Mouse (Mus musculus): ENCODE measurements at regions not wholly inside any gene's neighbourhood (a gene's known extent, or its start where the extent isn't known, plus 50 kb on each side); places are given as distances from the start of the nearest gene placed in this dataset.

GRCm38 (mm10) chr6:145310601-145311000 is 60.6 kb upstream of the Kras start:
- no peak for ATAC-seq (replicated peaks in 1 of 2; ENCODE audit: insufficient read depth in 1 of 2, low FRiP score in 2 of 2, low TSS enrichment in 1 of 2, low read depth in 1 of 2, poor library complexity in 2 of 2, severe bottlenecking in 2 of 2)

GRCm38 (mm10) chr6:145309025-145309424 is 59.0 kb upstream of the Kras start:
- ATAC-seq (replicated peaks in 1 of 2; ENCODE audit: insufficient read depth in 1 of 2, low FRiP score in 2 of 2, low TSS enrichment in 1 of 2, low read depth in 1 of 2, poor library complexity in 2 of 2, severe bottlenecking in 2 of 2) = no peak

GRCm38 (mm10) chr6:145307237-145307636 is 57.2 kb upstream of the Kras start:
- peak; percentile 57 to 68 for ATAC-seq (replicated peaks in 1 of 2; ENCODE audit: insufficient read depth in 1 of 2, low FRiP score in 2 of 2, low TSS enrichment in 1 of 2, low read depth in 1 of 2, poor library complexity in 2 of 2, severe bottlenecking in 2 of 2)

- peak; percentile 71 to 76 for ATAC-seq (replicated peaks in 1 of 2; ENCODE audit: insufficient read depth in 1 of 2, low FRiP score in 2 of 2, low TSS enrichment in 1 of 2, low read depth in 1 of 2, poor library complexity in 2 of 2, severe bottlenecking in 2 of 2)
Measured at GRCm38 (mm10) chr6:145306331-145307124, 56.5 kb upstream of the Kras start.

- no peak for ATAC-seq (replicated peaks in 1 of 2; ENCODE audit: insufficient read depth in 1 of 2, low FRiP score in 2 of 2, low TSS enrichment in 1 of 2, low read depth in 1 of 2, poor library complexity in 2 of 2, severe bottlenecking in 2 of 2)
Measured at GRCm38 (mm10) chr6:145305669-145306068, 55.6 kb upstream of the Kras start.

- peak; percentile 20 to 46 for ATAC-seq (replicated peaks in 1 of 2; ENCODE audit: insufficient read depth in 1 of 2, low FRiP score in 2 of 2, low TSS enrichment in 1 of 2, low read depth in 1 of 2, poor library complexity in 2 of 2, severe bottlenecking in 2 of 2)
Measured at GRCm38 (mm10) chr6:145303641-145304070, 53.6 kb upstream of the Kras start.

- ATAC-seq (replicated peaks in 1 of 2; ENCODE audit: insufficient read depth in 1 of 2, low FRiP score in 2 of 2, low TSS enrichment in 1 of 2, low read depth in 1 of 2, poor library complexity in 2 of 2, severe bottlenecking in 2 of 2) = peak; percentile 47 to 57
Measured at GRCm38 (mm10) chr6:145302907-145303640, 53.0 kb upstream of the Kras start.

GRCm38 (mm10) chr6:145302105-145302504 is 52.1 kb upstream of the Kras start:
- ATAC-seq (replicated peaks in 1 of 2; ENCODE audit: insufficient read depth in 1 of 2, low FRiP score in 2 of 2, low TSS enrichment in 1 of 2, low read depth in 1 of 2, poor library complexity in 2 of 2, severe bottlenecking in 2 of 2) = no peak

GRCm38 (mm10) chr6:145300266-145300858 is 50.3 kb upstream of the Kras start:
- ATAC-seq (replicated peaks in 1 of 2; ENCODE audit: insufficient read depth in 1 of 2, low FRiP score in 2 of 2, low TSS enrichment in 1 of 2, low read depth in 1 of 2, poor library complexity in 2 of 2, severe bottlenecking in 2 of 2) = no peak

All from hematopoietic stem cell, adult 5-6 weeks (primary cell).